Mouse (Mus musculus) layer of hippocampus, postnatal 10 days (tissue): Measurements from ENCODE around the gene Fibin. TPM values are rescaled to one million over a fixed set of nuclear protein-coding genes. Genes with fewer than 3 reads are reported as not detected.

Source experiments
- DNase-seq, 2 experiments: peaks; one replicate each; pipeline ENCODE4 v3.0.0; 2021; ENCODE audit warnings: low spot score in 2 of 2
- total RNA-seq, 2 experiments: library from RNA; stranded (reverse); gene quantifications; 2 replicates each; pipeline ENCODE4 v1.2.3; 2021

Fibin gene
- total RNA-seq, 2 experiments from 2014 or later = 2.9 to 4.0 TPM

GRCm38 (mm10) chr2:110314509-110315155, 48.4 kb downstream of the Fibin start, which contains the start of gene Bbox1:
Gene Bbox1, minus strand, starts transcription at chr2:110314560.
- peak; percentile 16 to 18 for DNase-seq

- no peak for DNase-seq
Observed at GRCm38 (mm10) chr2:110314074-110314473, 48.9 kb downstream of the Fibin start.

GRCm38 (mm10) chr2:110313305-110313824, 49.6 kb downstream of the Fibin start:
- no peak for DNase-seq

Other genes starting within 250 kb of the Fibin start
- gene Bbox1, start 48.6 kb downstream of the Fibin start, total RNA-seq = 1 to 10 TPM; 1.0 to 1.2 TPM
- not detected for gene Slc5a12, start 234.1 kb upstream of the Fibin start, total RNA-seq